Mouse (Mus musculus) urinary bladder, postnatal 36 days (tissue): ENCODE data around the gene Capn3.

Experiments
- DNase-seq, 2 experiments: peaks; one replicate each; pipeline ENCODE4 v3.0.0; 2022; ENCODE audit warnings: low spot score in 2 of 2, mixed read lengths in 1 of 2

Capn3 gene

GRCm38 (mm10) chr2:120481921-120482320 is 26.1 kb downstream of the Capn3 start:
- DNase-seq: no peak

- no peak for DNase-seq
Observed at GRCm38 (mm10) chr2:120482506-120483389, 26.9 kb downstream of the Capn3 start.

- no peak for DNase-seq
Observed at GRCm38 (mm10) chr2:120484241-120484640, 28.4 kb downstream of the Capn3 start.

- DNase-seq: no peak
Observed at GRCm38 (mm10) chr2:120493254-120493653, 37.4 kb downstream of the Capn3 start.

GRCm38 (mm10) chr2:120496511-120496910 is 40.7 kb downstream of the Capn3 start:
- no peak for DNase-seq

GRCm38 (mm10) chr2:120499971-120500471 is 44.2 kb downstream of the Capn3 start:
- no peak for DNase-seq

GRCm38 (mm10) chr2:120501136-120501918 is 45.5 kb downstream of the Capn3 start:
- DNase-seq: no peak

- DNase-seq: no peak
Observed at GRCm38 (mm10) chr2:120501931-120502604, 46.2 kb downstream of the Capn3 start.

GRCm38 (mm10) chr2:120502605-120502990 is 46.8 kb downstream of the Capn3 start:
- peak in 1 of 2 experiments; percentile 26 for DNase-seq

- DNase-seq: no peak
Observed at GRCm38 (mm10) chr2:120503094-120503493, 47.3 kb downstream of the Capn3 start.

GRCm38 (mm10) chr2:120503992-120504391 is 48.2 kb downstream of the Capn3 start:
- DNase-seq: no peak

- no peak for DNase-seq
Observed at GRCm38 (mm10) chr2:120514181-120514580, 58.4 kb downstream of the Capn3 start.

GRCm38 (mm10) chr2:120518547-120519210 is 62.9 kb downstream of the Capn3 start:
- no peak for DNase-seq

GRCm38 (mm10) chr2:120526771-120527170 is 71.0 kb downstream of the Capn3 start:
- no peak for DNase-seq

- no peak for DNase-seq
Observed at GRCm38 (mm10) chr2:120529531-120529930, 73.7 kb downstream of the Capn3 start.

- no peak for DNase-seq
Observed at GRCm38 (mm10) chr2:120531223-120531622, 75.4 kb downstream of the Capn3 start.

- DNase-seq: no peak
Observed at GRCm38 (mm10) chr2:120539333-120539732, 83.5 kb downstream of the Capn3 start.

GRCm38 (mm10) chr2:120539778-120540208 is 84.0 kb downstream of the Capn3 start:
- DNase-seq: peak in 1 of 2 experiments; percentile 51

GRCm38 (mm10) chr2:120544732-120545131 is 88.9 kb downstream of the Capn3 start:
- no peak for DNase-seq
